Mouse (Mus musculus) layer of hippocampus, adult 8-10 months (tissue): ENCODE measurements at regions not wholly inside any gene's neighbourhood (a gene's known extent, or its start where the extent isn't known, plus 50 kb on each side); places are given as distances from the start of the nearest gene placed in this dataset.

Experiments
- DNase-seq, 2 experiments: peaks; one replicate each; pipeline ENCODE4 v3.0.0; 2022; ENCODE audit warnings: low spot score in 2 of 2

GRCm38 (mm10) chr9:115483024-115483423, 172.8 kb upstream of the Stt3b start:
- DNase-seq, result no peak

- DNase-seq, result no peak
Measured at GRCm38 (mm10) chr9:115483721-115484120, 173.5 kb upstream of the Stt3b start.

GRCm38 (mm10) chr9:115484408-115484807, 174.2 kb upstream of the Stt3b start:
- DNase-seq, result no peak

- no peak for DNase-seq
Measured at GRCm38 (mm10) chr9:115485219-115485618, 175.0 kb upstream of the Stt3b start.

GRCm38 (mm10) chr9:115487175-115487760, 177.0 kb upstream of the Stt3b start:
- no peak for DNase-seq

- DNase-seq, result no peak
Measured at GRCm38 (mm10) chr9:115488913-115489809, 178.9 kb upstream of the Stt3b start.

GRCm38 (mm10) chr9:115492431-115493171, 182.4 kb upstream of the Stt3b start:
- DNase-seq, result no peak

- peak; percentile 6 to 21 for DNase-seq
Measured at GRCm38 (mm10) chr9:115493765-115494164, 183.5 kb upstream of the Stt3b start.

- no peak for DNase-seq
Measured at GRCm38 (mm10) chr9:115499536-115499935, 189.3 kb upstream of the Stt3b start.

- no peak for DNase-seq
Measured at GRCm38 (mm10) chr9:115504789-115505188, 194.6 kb upstream of the Stt3b start.

- DNase-seq, result no peak
Measured at GRCm38 (mm10) chr9:115507131-115507689, 197.0 kb upstream of the Stt3b start.

GRCm38 (mm10) chr9:115512835-115513629, 202.8 kb upstream of the Stt3b start:
- DNase-seq, result no peak

- DNase-seq, result no peak
Measured at GRCm38 (mm10) chr9:115517903-115518302, 207.7 kb upstream of the Stt3b start.

- DNase-seq, result no peak
Measured at GRCm38 (mm10) chr9:115524161-115524560, 213.9 kb upstream of the Stt3b start.

- DNase-seq, result no peak
Measured at GRCm38 (mm10) chr9:115524591-115524990, 214.4 kb upstream of the Stt3b start.

- DNase-seq, result no peak
Measured at GRCm38 (mm10) chr9:115526322-115526721, 216.1 kb upstream of the Stt3b start.

GRCm38 (mm10) chr9:115526981-115527380, 216.8 kb upstream of the Stt3b start:
- no peak for DNase-seq

GRCm38 (mm10) chr9:115534198-115534597, 224.0 kb upstream of the Stt3b start:
- no peak for DNase-seq

GRCm38 (mm10) chr9:115543665-115544064, 233.4 kb upstream of the Stt3b start:
- DNase-seq, result no peak

GRCm38 (mm10) chr9:115545178-115545577, 235.0 kb upstream of the Stt3b start:
- DNase-seq, result no peak

GRCm38 (mm10) chr9:115545792-115546191, 235.6 kb upstream of the Stt3b start:
- no peak for DNase-seq
